Mouse (Mus musculus) midbrain, embryonic 13.5 days (tissue): Measurements from ENCODE around the gene Ush2a. TPM values are rescaled to one million over a fixed set of nuclear protein-coding genes. Genes with fewer than 3 reads are reported as not detected.

Experiments
- ATAC-seq: fragments of 200-750 bp; cut with Nextera tagmentation; 2 replicates; pipeline ENCODE4 v1.8.0; 2017; ENCODE audit warnings: mild to moderate bottlenecking, moderate TSS enrichment, moderate library complexity
- H3K27ac ChIP-seq: fragments of 300-500 bp; sonication (generic); 2 replicates; pipeline ENCODE4 v1.5.1; 2015; ENCODE audit warnings: inconsistent platforms, mild to moderate bottlenecking, moderate library complexity
- H3K27me3 ChIP-seq: fragments of 300-500 bp; sonication (generic); 2 replicates; pipeline ENCODE4 v1.6.1; 2015; ENCODE audit warnings: mild to moderate bottlenecking, inconsistent platforms
- H3K36me3 ChIP-seq: fragments of 300-500 bp; sonication (generic); 2 replicates; pipeline ENCODE4 v1.6.1; 2015; ENCODE audit warnings: mild to moderate bottlenecking, inconsistent platforms
- H3K4me1 ChIP-seq: fragments of 300-500 bp; sonication (generic); replicated peaks from 2 replicates; pipeline ENCODE4 v1.6.1; 2015; ENCODE audit warnings: inconsistent platforms
- H3K4me2 ChIP-seq: fragments of 300-500 bp; sonication (generic); replicated peaks from 2 replicates; pipeline ENCODE4 v1.6.1; 2015; ENCODE audit warnings: moderate library complexity, mild to moderate bottlenecking, inconsistent platforms
- H3K4me3 ChIP-seq: fragments of 300-500 bp; sonication (generic); replicated peaks from 2 replicates; pipeline ENCODE4 v1.5.1; 2015; ENCODE audit warnings: mild to moderate bottlenecking, inconsistent platforms
- H3K9ac ChIP-seq: fragments of 300-500 bp; sonication (generic); replicated peaks from 2 replicates; pipeline ENCODE4 v1.6.1; 2015; ENCODE audit warnings: mild to moderate bottlenecking, inconsistent platforms
- H3K9me3 ChIP-seq: fragments of 300-500 bp; sonication (generic); 2 replicates; pipeline ENCODE4 v1.6.1; 2016; ENCODE audit warnings: mild to moderate bottlenecking, inconsistent platforms
- WGBS: fragments of 180-500 bp; shearing (Covaris S2); methylation state at CpG from one replicate; pipeline ENCODE4 v1.1.7; 2015; 5-methylcytosine and 5-hydroxymethylcytosine counted together
- polyA plus RNA-seq: library from polyadenylated mRNA; unstranded; fragments of >200 nt; fragmentation: Nextera tagmentation; extraction: Ambion mirVana; gene quantifications from 2 replicates; pipeline ENCODE4 v1.2.1, GENCODE M21; 2015

The Ush2a gene
- polyA plus RNA-seq, 1 experiment from 2014 or later, result 0.13 TPM

GRCm38 (mm10) chr1:188504958-188505357, 243.1 kb downstream of the Ush2a start:
- Histone ChIP-seq H3K27ac (no peak overlapping the region), H3K9ac (no peak overlapping the region), H3K4me3 (no peak overlapping the region), H3K4me1 (0 out of 2 replicates have a peak, but pooled peaks cover 5% of the 10 kb centered on the region), H3K4me2 (no peak overlapping the region), H3K36me3 (no peaks in the 10 kb centered on the region), H3K9me3 (no peaks in the 10 kb centered on the region), H3K27me3 (no peaks in the 10 kb centered on the region)
- WGBS, result 44% methylated on average over 5 of the region's 5 CpGs
- no peak for ATAC-seq

GRCm38 (mm10) chr1:188518792-188519191, 257.0 kb downstream of the Ush2a start:
- Histone ChIP-seq H3K4me3 (no peak overlapping the region), H3K4me1 (no peaks in the 10 kb centered on the region), H3K4me2 (no peak overlapping the region), H3K9me3 (no peaks in the 10 kb centered on the region), H3K27ac (no peak overlapping the region), H3K27me3 (no peaks in the 10 kb centered on the region), H3K9ac (no peak overlapping the region), H3K36me3 (no peaks in the 10 kb centered on the region)
- no peak for ATAC-seq
- WGBS, result 86% methylated on average over 8 of the region's 8 CpGs

GRCm38 (mm10) chr1:188527451-188527850, 265.6 kb downstream of the Ush2a start:
- H3K4me2 ChIP-seq, result no peak overlapping the region
- no peaks in the 10 kb centered on the region for H3K36me3 ChIP-seq
- no peak overlapping the region for H3K9ac ChIP-seq
- no peaks in the 10 kb centered on the region for H3K27me3 ChIP-seq
- H3K27ac ChIP-seq, result no peak overlapping the region
- H3K4me1 ChIP-seq, result no peaks in the 10 kb centered on the region; the same call in 1 of the 2 replicates
- no peak overlapping the region for H3K4me3 ChIP-seq
- peaks cover 3% of the 10 kb centered on the region; the same call in 1 of the 2 replicates for H3K9me3 ChIP-seq
- 72% methylated on average over 3 of the region's 3 CpGs for WGBS
- ATAC-seq, result no peak

- Histone ChIP-seq H3K9ac (no peak overlapping the region), H3K27ac (no peak overlapping the region), H3K4me2 (no peak overlapping the region), H3K4me3 (no peak overlapping the region), H3K4me1 (no peaks in the 10 kb centered on the region; the same call in 1 of the 2 replicates), H3K9me3 (peaks cover 3% of the 10 kb centered on the region; the same call in 1 of the 2 replicates), H3K27me3 (no peaks in the 10 kb centered on the region), H3K36me3 (no peaks in the 10 kb centered on the region)
- WGBS, result 73% methylated on average over 6 of the region's 6 CpGs
- no peak for ATAC-seq
Observed at GRCm38 (mm10) chr1:188529606-188530131, 267.8 kb downstream of the Ush2a start.

GRCm38 (mm10) chr1:188537021-188537420, 275.2 kb downstream of the Ush2a start:
- Histone ChIP-seq H3K36me3 (no peaks in the 10 kb centered on the region), H3K27ac (no peak overlapping the region), H3K4me2 (no peak overlapping the region), H3K9me3 (no peaks in the 10 kb centered on the region), H3K27me3 (no peaks in the 10 kb centered on the region), H3K4me1 (no peaks in the 10 kb centered on the region), H3K4me3 (no peak overlapping the region), H3K9ac (no peak overlapping the region)
- WGBS, result 89% methylated on average over 1 of the region's 1 CpGs
- no peak for ATAC-seq

- no peak overlapping the region for H3K9ac ChIP-seq
- 94% methylated on average over 5 of the region's 5 CpGs for WGBS
- no peak overlapping the region for H3K4me3 ChIP-seq
- H3K4me1 ChIP-seq, result no peaks in the 10 kb centered on the region
- H3K4me2 ChIP-seq, result no peak overlapping the region
- no peaks in the 10 kb centered on the region for H3K9me3 ChIP-seq
- H3K36me3 ChIP-seq, result no peaks in the 10 kb centered on the region
- H3K27me3 ChIP-seq, result no peaks in the 10 kb centered on the region
- ATAC-seq, result no peak
- H3K27ac ChIP-seq, result no peak overlapping the region
Observed at GRCm38 (mm10) chr1:188539621-188540020, 277.8 kb downstream of the Ush2a start.

- no peaks in the 10 kb centered on the region for H3K27me3 ChIP-seq
- H3K4me2 ChIP-seq, result no peak overlapping the region
- H3K9me3 ChIP-seq, result no peaks in the 10 kb centered on the region
- H3K4me1 ChIP-seq, result no peaks in the 10 kb centered on the region
- ATAC-seq, result no peak
- H3K36me3 ChIP-seq, result no peaks in the 10 kb centered on the region
- no peak overlapping the region for H3K4me3 ChIP-seq
- no peak overlapping the region for H3K27ac ChIP-seq
- WGBS, result 95% methylated on average over 3 of the region's 3 CpGs
- H3K9ac ChIP-seq, result no peak overlapping the region
Observed at GRCm38 (mm10) chr1:188541492-188541891, 279.7 kb downstream of the Ush2a start.

GRCm38 (mm10) chr1:188543364-188543763, 281.5 kb downstream of the Ush2a start:
- Histone ChIP-seq H3K9ac (no peak overlapping the region), H3K4me2 (no peak overlapping the region), H3K27me3 (no peaks in the 10 kb centered on the region), H3K4me1 (no peaks in the 10 kb centered on the region), H3K27ac (no peak overlapping the region), H3K9me3 (no peaks in the 10 kb centered on the region), H3K4me3 (no peak overlapping the region), H3K36me3 (no peaks in the 10 kb centered on the region)
- ATAC-seq, result no peak
- WGBS, result 19% methylated on average over 1 of the region's 1 CpGs

GRCm38 (mm10) chr1:188549686-188550085, 287.9 kb downstream of the Ush2a start:
- WGBS, result 68% methylated on average over 13 of the region's 13 CpGs
- Histone ChIP-seq H3K4me2 (no peak overlapping the region), H3K27me3 (no peaks in the 10 kb centered on the region), H3K4me1 (no peaks in the 10 kb centered on the region), H3K4me3 (no peak overlapping the region), H3K36me3 (no peaks in the 10 kb centered on the region), H3K9me3 (no peaks in the 10 kb centered on the region), H3K27ac (no peak overlapping the region), H3K9ac (no peak overlapping the region)
- no peak for ATAC-seq

GRCm38 (mm10) chr1:188551802-188552201, 290.0 kb downstream of the Ush2a start:
- ATAC-seq, result no peak
- WGBS, result 96% methylated on average over 5 of the region's 5 CpGs
- H3K36me3 ChIP-seq, result no peaks in the 10 kb centered on the region
- no peaks in the 10 kb centered on the region for H3K9me3 ChIP-seq
- no peak overlapping the region for H3K4me2 ChIP-seq
- H3K27me3 ChIP-seq, result no peaks in the 10 kb centered on the region
- H3K4me3 ChIP-seq, result no peak overlapping the region
- no peaks in the 10 kb centered on the region for H3K4me1 ChIP-seq
- H3K27ac ChIP-seq, result no peak overlapping the region
- no peak overlapping the region for H3K9ac ChIP-seq

- 34% methylated on average over 2 of the region's 2 CpGs for WGBS
- Histone ChIP-seq H3K36me3 (no peaks in the 10 kb centered on the region), H3K9me3 (no peaks in the 10 kb centered on the region), H3K27ac (no peak overlapping the region), H3K4me1 (no peaks in the 10 kb centered on the region), H3K4me2 (no peak overlapping the region), H3K27me3 (0 out of 2 replicates have a peak, but pooled peaks cover 2% of the 10 kb centered on the region), H3K4me3 (no peak overlapping the region), H3K9ac (no peak overlapping the region)
- ATAC-seq, result no peak
Observed at GRCm38 (mm10) chr1:188558911-188559310, 297.1 kb downstream of the Ush2a start.

GRCm38 (mm10) chr1:188566229-188566628, 304.4 kb downstream of the Ush2a start:
- ATAC-seq, result no peak
- H3K36me3 ChIP-seq, result no peaks in the 10 kb centered on the region
- H3K4me3 ChIP-seq, result no peak overlapping the region
- H3K27ac ChIP-seq, result no peak overlapping the region
- WGBS, result 95% methylated on average over 5 of the region's 5 CpGs
- H3K4me2 ChIP-seq, result no peak overlapping the region
- H3K27me3 ChIP-seq, result 0 out of 2 replicates have a peak, but pooled peaks cover 2% of the 10 kb centered on the region
- no peaks in the 10 kb centered on the region for H3K4me1 ChIP-seq
- no peak overlapping the region for H3K9ac ChIP-seq
- H3K9me3 ChIP-seq, result no peaks in the 10 kb centered on the region

GRCm38 (mm10) chr1:188567486-188567885, 305.7 kb downstream of the Ush2a start:
- Histone ChIP-seq H3K27ac (no peak overlapping the region), H3K36me3 (no peaks in the 10 kb centered on the region), H3K9ac (no peak overlapping the region), H3K4me3 (no peak overlapping the region), H3K4me2 (no peak overlapping the region), H3K27me3 (no peaks in the 10 kb centered on the region), H3K4me1 (no peaks in the 10 kb centered on the region), H3K9me3 (no peaks in the 10 kb centered on the region)
- 83% methylated on average over 4 of the region's 4 CpGs for WGBS
- ATAC-seq, result no peak
